Mouse (Mus musculus) megakaryocyte, adult 5-6 weeks (primary cell): Measurements from ENCODE around the gene Chchd5. TPM values are rescaled to one million over a fixed set of nuclear protein-coding genes. Genes with fewer than 3 reads are reported as not detected.

Experiments
- ATAC-seq: 2 replicates; pipeline ENCODE4 v1.8.0; 2016; ENCODE audit warnings: mild to moderate bottlenecking, inconsistent platforms; ENCODE audit not compliant: poor library complexity, severe bottlenecking
- total RNA-seq, 2 experiments: library from RNA; stranded (forward) in 1 of 2; stranded (reverse) in 1 of 2; fragments of 153-499, 151-499 nt in 1 of 2; fragments of 221-1000, 200-1000 nt in 1 of 2; gene quantifications; 2 replicates each; pipeline versions ENCODE4 v1.2.3 to v1.2.4; 2015 to 2017

The Chchd5 gene
- total RNA-seq (2015) (11.9 and 13.0 TPM in 2 replicates), total RNA-seq (2017) (9.4 and 11.9 TPM in 2 replicates)

- peak; percentile 99 for ATAC-seq
Measured at GRCm38 (mm10) chr2:129129412-129129929, at the start of gene Chchd5. Gene Chchd5 (plus strand): TSS chr2:129129700.

- no peak for ATAC-seq
Measured at GRCm38 (mm10) chr2:129081097-129081496, 48.4 kb upstream of the Chchd5 start.

DNA sequence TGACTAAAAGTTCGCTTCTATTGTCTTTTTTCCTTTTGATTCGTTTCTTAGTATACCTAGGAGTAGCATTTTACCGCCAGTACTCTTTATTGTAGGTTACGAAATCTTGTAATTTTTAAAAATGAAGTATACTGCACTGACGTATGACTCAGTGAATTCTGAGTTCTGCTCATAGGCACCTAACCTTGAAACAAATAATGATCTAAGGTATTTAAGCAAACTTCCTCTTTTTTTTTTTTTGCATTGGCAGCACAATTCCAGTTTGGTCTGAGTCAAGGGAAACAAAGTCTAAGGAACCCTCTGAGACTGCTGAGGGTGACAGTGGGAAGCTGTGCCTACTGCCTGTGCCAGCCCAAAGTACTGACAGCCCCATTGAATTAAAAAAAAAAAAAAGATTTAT, 46.0 kb upstream of the Chchd5 start:
- no peak for ATAC-seq

DNA sequence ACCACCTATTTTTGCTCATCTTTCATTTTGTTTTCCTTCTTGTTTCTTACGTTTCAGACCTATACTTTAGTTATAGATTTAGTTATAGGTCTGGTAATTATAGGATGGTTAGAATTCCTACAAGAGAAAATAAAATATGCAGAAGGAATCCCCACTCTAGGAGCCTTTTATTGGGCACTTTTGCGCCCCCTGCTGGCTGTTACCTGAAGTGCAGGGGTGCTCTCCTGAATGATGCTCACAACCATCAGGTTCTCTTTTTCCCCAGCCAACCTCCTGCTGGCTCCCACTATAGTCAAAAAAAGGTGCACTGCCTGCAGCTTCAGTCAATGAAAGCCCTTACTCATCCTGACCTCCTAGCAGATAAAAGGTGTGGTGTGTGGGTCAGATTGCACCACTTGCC, 44.5 kb upstream of the Chchd5 start:
- peak; percentile 83 for ATAC-seq

DNA sequence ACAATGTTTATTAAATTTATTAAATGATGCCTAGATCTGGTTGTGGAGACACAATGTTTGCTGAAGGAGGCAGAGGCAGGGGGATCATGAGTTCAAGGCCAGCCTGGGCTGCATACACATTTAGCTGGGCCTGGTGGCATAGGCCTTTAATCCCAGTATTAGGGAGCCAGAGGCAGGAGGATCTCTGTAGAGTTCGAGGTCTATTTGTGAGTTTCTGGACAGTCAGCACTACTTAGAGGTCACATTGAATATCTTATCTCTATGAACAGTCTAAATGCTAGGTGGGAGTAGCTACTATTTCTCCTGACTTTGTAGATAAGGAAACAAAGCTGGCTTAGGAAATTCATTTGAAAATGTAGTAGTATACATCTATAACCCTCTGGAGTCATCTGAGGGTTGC, 42.0 kb upstream of the Chchd5 start:
- ATAC-seq, result no peak

GRCm38 (mm10) chr2:129090370-129090769, 39.1 kb upstream of the Chchd5 start:
- no peak for ATAC-seq

DNA sequence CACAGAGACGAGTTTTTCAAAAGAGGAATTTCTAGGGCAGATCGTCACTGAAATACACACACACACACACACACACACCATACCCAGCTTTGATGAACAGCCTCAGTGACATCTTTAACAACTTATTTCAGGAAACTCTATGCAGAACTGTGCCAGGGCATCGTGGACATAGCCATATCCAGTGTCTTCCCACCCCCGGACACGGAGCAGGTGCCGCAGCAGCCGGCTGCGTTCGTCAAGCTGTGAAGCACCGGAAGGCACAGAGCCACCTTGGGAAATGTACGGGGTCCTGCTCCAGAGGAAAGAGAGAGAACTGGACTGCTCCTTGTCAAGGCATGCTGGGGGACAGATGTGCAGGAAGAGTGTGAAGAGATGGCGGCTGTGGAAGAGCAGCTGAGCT, 36.7 kb upstream of the Chchd5 start:
- ATAC-seq, result no peak

GRCm38 (mm10) chr2:129093926-129094724, 35.4 kb upstream of the Chchd5 start:
- ATAC-seq, result no peak

DNA sequence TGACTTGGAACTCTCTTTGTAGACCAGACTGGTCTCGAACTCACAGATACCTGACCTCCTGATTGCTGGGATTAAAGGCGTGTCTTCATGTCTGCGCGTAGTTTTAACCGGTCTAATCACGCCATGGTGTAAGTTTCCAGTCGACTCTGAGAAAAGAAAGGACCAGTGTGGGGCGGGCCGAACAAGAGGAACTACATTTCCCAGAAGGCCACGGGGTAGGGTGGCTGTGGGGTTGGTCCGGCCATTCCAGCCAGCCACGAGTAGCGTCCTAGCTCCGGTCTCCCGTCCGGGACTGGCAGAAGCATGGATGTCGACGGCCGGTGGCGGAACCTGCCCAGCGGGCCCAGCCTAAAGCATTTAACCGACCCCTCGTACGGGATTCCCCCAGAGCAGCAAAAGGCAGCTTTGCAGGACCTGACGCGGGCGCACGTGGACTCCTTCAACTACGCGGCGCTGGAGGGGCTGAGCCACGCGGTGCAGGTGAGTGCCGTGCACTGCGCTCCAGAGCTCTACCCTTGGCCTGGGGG, 28.7 kb upstream of the Chchd5 start, which contains the start of gene Polr1b:
Gene Polr1b (plus strand): TSS at position 212 of the 527 bp plus-strand sequence.
- ATAC-seq, result peak; percentile 99

DNA sequence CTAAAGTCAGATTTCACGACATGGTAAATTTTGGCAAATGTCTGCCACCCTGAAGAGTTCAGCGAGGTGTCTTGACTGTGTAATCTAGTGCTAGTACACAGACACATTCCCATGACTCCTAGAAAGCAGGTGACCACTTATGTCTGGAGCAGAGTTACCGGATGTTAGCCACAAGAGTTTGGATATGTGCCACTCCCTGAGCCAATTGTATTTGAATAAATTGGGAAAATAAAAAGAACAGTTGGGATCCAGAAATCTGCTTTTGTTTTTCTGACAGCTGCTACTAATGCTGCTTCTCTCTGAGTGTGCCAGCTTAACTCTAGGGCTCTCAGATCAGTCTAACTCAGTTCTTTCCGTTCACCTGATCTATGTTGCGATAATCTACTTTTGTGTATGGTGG, 16.6 kb upstream of the Chchd5 start:
- ATAC-seq, result no peak

DNA sequence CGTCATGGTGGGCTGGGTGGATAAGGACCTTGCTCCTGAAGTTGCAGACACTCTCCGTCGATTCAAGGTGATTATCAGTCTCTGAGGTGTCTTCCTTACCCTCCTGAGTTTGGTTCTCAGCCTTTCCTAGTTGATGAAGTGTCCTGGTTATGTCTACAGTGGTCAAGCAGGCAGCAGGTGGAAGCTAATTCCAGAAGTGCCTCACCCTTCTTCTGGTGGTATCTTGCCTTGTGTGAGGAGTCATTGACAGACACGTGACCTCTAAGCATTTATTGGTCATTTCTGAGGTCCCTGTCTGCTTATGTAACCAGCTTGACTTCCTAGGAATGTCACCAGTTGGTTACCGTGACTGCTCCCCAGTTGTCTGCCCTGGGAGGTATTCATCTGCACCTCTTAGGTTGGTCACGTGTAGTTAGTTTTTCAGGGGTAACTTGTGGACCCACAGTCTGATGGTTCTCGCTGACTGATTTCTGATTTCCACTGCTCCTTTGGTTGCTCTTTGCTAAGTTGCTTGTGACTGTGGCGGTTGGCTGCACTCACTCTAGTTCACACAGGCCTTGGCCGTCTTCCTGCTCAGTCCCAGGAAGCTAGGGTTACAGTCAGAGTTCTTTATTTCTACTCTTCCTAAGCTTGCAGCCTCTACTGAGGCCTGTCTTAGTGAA, 13.7 kb upstream of the Chchd5 start:
- no peak for ATAC-seq

- ATAC-seq, result no peak
Measured at GRCm38 (mm10) chr2:129116368-129116739, 13.1 kb upstream of the Chchd5 start.

GRCm38 (mm10) chr2:129118061-129118460, 11.4 kb upstream of the Chchd5 start:
- ATAC-seq, result no peak

GRCm38 (mm10) chr2:129121986-129122385, 7.5 kb upstream of the Chchd5 start:
- ATAC-seq, result no peak

GRCm38 (mm10) chr2:129129987-129130545, 566 bp downstream of the Chchd5 start:
- no peak for ATAC-seq

- ATAC-seq, result no peak
Measured at GRCm38 (mm10) chr2:129130776-129131175, 1.3 kb downstream of the Chchd5 start.

- ATAC-seq, result no peak
Measured at GRCm38 (mm10) chr2:129132231-129132630, 2.7 kb downstream of the Chchd5 start.

- no peak for ATAC-seq
Measured at GRCm38 (mm10) chr2:129133006-129133805, 3.7 kb downstream of the Chchd5 start.

GRCm38 (mm10) chr2:129139906-129140305, 10.4 kb downstream of the Chchd5 start:
- ATAC-seq, result no peak

GRCm38 (mm10) chr2:129148836-129149235, 19.3 kb downstream of the Chchd5 start:
- ATAC-seq, result no peak

- ATAC-seq, result no peak
Measured at GRCm38 (mm10) chr2:129150386-129150785, 20.9 kb downstream of the Chchd5 start.
